Mouse (Mus musculus): ENCODE results near the gene Hes6.
A peak's percentile ranks its signal among the peaks of the same experiment; 100 is the strongest.

Gene Hes6

DNA sequence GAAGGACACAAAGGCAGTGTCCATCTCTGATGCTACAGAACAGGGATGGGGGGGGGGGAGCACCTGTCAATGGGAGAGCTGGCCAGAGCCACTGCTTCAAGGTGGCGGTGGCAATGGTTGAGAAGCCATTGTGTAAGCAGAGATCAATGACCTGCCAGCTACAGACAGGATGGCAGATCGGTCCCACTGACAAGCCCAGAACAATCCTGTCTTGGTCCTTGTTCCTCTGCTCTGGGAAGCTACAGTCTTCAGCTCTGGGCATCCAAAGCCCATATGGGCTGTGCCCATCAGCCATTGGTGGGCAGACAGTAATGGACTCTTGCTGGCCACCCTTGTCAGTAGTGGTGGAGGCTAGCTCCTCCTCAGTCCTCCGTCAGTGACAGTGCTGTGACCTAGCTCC lies 28.0 kb upstream of the Hes6 start:
- DNase-seq (ENCODE audit: low spot score) = no peak

DNA sequence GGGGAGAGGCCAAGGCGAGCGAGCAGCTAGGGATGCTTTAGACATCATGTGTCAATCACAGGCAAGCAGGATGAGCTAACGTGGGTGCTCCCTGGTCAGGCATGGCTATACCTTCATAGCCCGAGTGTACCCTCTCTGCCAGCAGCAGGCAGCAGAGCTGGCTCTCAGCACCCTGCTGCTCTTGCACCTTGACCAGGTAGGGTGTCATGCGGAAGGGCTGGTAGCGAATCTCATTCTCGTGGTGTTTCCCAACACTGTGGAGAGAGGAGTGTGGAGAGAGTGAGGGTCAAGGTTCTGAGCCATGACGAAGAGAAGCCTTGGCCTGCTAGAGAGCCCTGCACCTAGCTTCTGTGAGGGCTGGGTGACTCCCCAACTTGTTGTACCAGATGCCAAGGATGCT lies 25.9 kb upstream of the Hes6 start:
- DNase-seq (ENCODE audit: low spot score) = no peak

DNA sequence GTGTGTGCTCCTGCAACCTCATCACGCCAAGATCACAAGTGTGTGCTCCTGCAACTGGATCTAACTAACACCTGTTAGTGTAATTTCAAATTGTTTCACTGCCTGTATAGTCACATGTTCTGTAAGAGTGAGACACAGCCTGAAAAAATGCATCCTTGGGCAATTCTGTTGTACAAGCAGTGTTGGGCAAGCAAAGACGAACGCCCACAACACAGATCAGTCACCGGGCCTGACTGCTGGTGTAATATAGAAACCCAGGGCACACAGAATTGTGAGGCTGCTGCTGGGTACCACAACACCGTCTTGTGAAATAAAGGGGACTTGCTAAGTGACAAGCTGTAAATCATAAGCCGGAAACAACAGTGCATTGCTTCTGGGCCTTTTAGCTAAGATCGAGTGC lies 23.7 kb upstream of the Hes6 start:
- DNase-seq (ENCODE audit: low spot score) = no peak

DNA sequence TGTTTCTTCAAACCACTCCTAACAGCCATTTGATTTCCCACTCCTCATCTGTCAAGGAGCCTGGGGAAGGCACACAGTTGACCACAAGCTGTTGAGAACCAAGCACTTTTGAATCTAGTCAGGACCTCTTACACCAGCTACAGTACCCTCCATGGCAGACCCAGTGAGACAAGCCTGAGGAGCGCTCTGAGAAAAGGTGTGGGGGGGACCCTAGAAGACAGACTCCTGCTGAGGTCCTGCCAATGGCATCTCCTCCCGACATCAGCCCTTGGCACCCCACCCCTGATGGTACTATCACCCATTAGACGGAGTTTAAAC lies 23.2 kb upstream of the Hes6 start:
- DNase-seq (ENCODE audit: low spot score) = no peak

DNA sequence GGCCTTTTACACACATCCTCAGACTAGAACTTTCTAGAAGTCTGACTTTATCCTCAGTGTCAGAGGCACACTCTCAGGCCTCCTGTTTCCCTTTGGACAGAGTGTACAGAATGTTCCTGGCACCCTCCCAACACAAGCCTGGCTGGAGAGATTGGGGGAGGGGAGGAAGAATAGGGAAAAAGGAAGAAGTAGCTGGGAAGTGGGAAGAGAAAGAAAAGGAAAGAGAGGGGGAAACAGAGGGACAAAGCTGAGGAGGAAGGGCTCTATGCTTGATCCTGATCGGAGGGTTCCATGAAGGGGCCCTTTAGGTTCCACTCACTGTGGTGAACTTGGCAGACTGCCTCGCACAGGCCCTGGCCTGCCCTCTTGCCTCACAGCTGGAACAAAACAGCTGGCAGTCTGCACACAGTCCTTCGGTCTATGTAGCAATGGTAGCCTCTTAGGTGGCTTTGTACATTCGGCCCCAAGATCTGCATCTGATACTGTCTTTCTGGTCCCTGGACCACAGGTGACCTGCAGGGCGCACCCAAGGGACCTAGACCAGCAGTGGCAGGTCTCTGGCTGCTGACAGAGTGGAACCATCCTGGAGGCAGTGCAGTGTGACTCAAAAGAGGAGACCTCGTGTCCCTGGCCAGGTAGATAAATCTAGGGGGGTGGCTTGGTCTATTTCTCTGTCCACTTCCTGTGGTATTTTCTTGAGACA lies 22.7 kb upstream of the Hes6 start:
- DNase-seq (ENCODE audit: low spot score) = no peak

DNA sequence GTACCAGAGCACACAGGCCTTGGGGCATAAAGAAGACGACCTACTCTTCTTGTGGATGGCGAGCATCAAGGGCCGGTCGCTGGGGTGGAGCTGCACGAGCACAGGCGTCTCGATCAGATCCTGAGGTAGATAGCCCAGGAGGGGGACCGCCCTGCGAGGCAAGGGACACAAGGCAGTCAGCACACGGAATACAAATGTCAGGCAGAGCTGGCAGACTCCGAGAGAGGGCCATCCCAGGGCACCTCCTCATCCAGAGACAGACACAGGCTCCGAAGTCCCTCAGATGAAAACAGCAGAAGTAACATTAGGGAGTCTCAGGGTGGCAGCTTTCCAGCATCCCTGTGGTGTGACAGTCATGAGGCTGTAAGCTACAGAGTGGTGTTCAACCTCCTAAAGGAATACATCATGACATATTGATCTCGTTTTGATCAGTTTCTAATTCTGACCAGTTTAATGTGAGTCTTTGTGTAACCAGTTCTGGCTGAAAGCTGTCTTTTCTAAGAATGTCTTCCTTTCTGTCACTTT lies 21.8 kb upstream of the Hes6 start:
- no peak for DNase-seq (ENCODE audit: low spot score)

DNA sequence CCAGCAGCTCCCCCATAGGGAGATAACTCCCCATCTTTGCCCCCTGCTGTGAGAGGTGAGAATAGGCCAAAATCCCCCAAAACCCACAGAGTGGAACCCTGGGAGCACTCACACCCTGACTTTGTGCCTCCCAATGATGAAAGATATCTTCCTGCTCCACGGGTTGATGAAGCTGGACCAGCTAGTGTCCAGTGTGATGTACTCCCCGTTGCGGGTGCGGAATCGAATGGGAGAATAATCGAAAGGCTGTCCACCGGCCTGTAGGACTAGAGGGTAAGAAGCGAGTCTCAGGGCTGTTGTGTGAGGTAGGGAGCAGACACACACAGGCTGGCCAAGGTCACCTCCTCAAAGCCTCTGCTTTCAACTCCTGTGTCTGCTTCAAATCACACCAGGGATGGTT lies 21.1 kb upstream of the Hes6 start:
- no peak for DNase-seq (ENCODE audit: low spot score)

DNA sequence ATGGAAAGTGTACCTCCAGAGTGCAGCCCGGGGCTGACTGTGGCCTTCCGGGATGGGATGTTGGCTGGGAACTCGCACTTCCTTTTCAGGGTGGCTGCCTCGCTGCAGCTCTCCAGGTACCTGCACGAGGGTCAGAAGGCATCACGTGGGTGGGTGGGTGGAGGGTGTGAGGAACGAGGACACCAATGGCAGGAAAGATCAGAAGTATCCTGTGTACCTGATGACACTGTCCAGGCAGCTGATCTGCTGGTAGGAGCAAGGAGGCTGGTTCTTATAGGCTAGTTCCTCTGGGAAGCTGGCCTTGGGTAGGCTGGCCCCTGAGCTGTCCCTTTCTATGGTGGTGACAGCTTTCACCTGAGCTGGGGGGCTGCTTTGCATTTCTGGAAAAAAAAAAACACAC lies 16.9 kb upstream of the Hes6 start:
- DNase-seq (ENCODE audit: low spot score) = no peak

DNA sequence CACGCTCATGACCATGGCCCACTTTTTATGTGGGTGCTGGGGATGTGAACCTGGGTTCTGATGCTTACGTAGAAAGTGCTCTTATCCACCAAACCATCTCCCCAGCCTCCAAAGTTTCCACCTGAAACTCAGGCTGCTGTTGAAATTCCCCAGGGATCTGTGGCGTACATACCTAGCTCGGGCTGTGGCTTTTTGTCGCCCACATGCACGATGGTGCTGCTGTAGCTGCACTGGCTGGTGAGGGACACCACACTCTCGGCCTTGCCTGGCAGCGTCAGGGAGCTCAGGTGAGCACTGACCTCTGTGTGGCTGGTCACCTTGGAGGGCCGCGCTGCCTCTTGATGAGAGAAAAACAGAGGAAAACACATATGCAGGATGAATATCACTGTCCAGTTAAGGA lies 15.4 kb upstream of the Hes6 start:
- no peak for DNase-seq (ENCODE audit: low spot score)

DNA sequence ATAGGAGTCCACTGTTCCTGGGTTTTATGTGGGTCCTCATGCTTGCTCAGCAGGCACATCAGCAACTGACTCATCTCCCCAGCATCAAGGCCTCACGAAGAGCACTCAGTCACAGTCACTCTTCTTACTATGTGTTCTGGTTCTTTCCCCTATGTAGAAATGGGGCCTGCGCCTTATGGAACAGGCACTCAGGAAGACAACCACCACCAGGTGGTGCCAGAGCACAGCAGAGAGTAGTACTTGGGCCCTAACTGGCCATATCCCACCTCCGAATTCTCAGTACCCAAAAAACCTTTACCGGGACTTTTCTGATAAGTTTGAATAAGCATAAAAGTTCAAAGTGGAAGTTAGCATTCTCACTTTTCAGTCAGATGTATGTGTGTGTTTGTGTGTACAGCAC lies 14.8 kb upstream of the Hes6 start:
- no peak for DNase-seq (ENCODE audit: low spot score)

DNA sequence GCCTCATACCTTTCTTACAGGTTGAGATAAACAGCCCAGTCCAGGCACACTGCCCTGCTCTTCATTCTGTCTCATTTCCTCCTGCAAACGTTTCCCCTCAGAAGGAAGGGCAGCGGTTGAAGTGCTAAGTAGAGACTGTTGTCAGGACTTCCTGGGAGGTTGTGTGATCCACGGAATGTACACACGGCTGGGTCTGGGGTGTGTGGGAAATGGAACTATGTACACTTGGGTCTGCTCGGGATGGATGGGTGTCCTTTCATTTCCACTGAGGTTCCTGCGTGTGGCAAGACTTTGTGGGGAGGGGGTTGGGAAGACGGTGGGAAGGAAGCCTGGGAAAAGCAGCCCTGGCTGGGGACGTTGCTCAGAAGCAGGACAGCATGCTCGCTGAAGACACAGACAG lies 12.6 kb upstream of the Hes6 start:
- DNase-seq (ENCODE audit: low spot score) = no peak

DNA sequence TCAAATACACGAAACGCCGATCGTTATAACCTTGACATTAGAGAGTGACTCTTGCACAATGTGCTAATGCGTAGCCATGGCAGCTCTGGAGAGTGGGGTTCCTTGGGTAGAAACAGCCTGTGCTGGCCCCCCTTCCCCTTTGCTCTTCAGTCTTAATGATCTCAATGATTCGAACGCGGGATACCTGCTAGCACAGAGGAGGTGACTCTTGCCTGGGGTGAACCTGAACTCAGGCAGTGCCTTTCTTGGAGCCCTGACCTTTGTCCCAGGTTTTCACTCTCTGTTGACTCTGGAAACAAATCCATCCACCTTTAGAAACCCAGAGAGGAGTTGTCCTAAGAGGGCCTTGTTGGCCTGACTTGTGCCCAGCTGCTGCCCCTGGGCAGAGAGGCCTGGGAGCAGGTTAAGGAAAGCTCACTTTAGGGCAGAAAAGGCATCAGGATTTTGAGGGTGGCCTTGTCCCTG lies 6.8 kb upstream of the Hes6 start:
- DNase-seq (ENCODE audit: low spot score) = no peak

DNA sequence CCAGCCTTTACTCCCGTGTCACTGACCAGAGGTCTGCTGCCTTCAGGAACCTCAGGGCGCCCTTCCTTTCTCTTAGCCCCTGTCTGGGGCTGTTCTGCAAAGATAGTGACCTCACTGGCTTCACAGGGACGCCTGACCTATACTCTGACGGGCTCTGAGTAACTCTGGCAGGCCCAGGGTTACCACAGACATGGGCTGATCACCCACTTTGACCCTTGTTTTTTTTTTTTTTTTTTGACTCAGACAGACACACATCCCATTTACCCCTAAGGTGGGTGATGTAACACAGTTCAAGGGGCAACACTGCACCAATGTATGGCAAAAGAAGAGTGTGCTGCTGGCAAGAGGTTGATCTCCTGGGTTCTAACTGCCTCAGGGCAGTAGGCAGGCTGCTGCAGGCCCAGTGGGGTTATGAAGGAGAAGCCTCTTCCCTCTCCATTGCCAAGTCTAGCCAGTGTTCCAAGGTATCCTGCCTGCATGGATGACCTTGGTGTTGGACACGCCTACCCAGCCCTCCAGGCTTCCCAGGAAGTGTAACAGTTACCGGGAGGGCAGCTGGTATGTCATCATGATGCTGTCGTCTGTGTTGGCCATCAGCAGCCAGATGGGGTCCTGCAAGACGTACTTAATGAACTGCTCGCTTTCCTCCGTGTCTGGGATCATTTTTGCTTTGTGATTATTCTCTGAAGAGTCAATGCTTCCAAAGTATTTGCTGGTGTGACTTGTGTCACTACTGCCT lies 6.2 kb upstream of the Hes6 start:
- no peak for DNase-seq (ENCODE audit: low spot score)

DNA sequence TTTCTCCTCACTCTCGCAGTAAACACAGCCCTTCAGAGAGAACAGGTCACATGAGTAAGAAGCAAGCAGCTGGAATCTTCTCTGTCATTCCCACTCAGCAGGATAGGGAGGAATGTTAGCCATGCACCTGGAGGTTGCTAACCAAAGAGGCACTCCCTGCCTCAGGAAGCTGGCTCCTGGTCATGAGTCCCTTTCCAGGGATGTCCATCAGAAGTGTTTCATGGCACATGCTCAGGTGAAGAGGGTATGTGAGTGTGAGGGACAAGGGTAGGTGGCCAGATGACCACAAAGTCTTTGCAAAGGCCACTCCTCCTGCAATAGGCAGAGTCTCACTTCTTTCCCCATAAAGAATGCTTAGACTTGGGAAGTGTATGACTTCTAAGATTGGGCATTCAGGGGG lies 4.2 kb upstream of the Hes6 start:
- no peak for DNase-seq (ENCODE audit: low spot score)

DNA sequence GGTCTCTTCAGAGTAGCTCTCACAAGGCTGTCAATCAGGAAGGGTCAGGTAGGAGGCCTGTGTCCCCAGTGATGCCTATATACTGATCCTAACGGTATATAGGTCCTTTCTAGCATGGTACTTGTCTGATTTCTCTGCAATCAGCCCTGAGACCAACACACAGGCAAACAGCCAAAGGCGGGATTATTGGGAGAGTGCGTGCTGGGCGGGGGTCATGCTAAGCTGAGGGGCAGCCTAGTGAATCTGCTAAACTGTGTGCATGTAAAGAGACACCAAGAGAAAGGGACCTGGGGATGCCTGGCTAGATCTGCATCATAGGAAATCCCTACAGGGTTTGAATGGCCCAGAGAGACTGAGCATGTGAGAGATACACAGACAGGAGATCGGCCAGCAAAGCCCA lies 1.5 kb upstream of the Hes6 start:
- no peak for DNase-seq (ENCODE audit: low spot score)

DNA sequence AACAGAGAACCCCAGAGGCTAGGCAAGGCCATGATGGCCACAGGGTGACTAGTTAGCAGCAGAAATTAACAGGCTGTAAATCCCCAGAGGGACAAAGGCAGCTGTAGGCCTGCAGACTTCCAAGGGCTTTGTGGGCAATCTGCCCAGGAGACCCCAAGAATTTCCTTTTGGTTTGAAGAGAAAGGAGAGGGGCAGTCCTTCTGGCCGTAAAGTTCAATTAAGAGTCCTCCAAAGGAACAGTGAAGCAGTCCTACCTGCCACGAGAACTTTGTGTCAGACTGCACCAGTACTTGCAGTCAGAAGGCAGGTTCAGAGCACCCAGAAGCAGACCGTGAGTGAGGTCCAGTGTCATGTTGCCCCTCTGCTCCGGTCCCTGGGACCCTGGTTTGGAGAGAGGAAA lies 1.1 kb upstream of the Hes6 start:
- no peak for DNase-seq (ENCODE audit: low spot score)

DNA sequence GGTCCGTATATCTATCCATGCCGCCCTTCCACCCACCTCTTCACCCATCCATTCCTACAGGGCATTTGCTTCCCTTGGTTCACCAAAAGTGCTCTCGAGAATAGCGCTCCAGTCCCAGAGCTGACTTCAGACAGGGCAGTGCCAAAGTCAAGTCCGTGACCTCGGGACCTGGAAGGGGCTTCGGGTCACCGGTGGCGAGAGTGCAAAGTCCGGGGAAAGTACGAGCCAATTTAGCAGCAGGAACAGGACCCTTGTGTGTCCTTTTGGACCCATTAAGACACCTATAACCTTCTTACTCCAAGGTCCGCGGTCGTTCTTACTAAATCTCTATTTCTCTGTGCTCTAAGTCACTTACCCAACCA lies 321 bp downstream of the Hes6 start:
- no peak for DNase-seq (ENCODE audit: low spot score)

DNA sequence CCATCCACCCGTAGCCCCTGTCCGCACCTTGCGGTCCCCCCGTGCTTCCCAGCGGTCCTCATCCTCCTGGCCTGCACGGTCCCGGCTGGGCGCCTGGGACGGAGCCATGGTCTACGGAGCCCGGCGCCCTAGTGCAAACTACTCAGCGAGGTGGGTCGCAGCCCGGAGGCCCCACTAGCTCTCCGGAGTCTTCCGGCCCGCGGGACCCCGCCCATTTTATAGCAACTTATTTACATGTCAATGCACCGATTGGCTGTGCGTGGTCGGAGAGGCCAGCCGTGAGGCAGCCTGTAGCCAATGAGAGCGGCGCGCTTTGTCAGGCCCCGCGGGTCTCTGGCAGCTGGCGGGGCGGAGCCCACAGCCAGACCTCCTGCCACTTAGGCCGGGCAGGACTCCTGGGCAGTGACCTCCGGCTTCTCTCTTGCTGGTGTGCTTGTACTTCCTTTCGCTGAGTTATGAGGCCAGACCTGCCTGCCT lies 770 bp downstream of the Hes6 start:
- peak; percentile 69 for DNase-seq (ENCODE audit: low spot score)

DNA sequence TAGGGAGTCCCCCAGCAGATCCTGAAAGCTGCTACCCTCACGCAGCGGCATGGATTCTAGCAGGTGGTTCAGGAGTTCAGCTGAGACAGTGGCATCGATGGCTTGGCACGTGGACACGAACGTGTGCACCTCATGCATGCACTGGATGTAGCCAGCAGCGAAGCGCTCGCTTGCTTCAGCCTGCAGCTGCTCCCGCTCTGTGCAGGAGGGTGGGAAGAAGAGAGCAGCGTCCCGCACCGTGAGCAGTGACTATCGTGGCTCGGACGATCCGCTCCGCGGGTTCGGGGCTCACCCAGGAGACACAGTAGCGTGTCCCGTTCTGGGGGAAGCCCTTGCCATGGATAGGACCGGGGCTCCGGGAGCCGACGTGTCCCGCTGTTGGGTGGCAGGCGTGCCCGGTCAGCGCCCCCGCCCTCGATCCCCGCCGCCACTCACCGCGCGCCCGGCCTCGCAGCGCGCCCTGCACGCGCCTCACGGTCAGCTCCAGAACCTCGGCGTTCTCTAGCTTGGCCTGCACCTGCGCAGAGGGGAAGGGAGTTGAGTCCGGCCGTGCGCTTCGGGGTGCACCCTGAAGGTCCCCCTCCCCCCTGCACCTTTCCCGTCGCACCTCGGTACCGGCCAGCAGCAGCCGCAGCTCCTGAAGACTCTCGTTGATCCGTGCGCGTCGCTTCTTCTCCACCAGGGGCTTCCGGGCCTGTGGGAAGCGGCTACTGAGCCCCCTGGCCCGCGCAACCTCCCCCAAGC lies 1.4 kb downstream of the Hes6 start:
- no peak for DNase-seq (ENCODE audit: low spot score)

DNA sequence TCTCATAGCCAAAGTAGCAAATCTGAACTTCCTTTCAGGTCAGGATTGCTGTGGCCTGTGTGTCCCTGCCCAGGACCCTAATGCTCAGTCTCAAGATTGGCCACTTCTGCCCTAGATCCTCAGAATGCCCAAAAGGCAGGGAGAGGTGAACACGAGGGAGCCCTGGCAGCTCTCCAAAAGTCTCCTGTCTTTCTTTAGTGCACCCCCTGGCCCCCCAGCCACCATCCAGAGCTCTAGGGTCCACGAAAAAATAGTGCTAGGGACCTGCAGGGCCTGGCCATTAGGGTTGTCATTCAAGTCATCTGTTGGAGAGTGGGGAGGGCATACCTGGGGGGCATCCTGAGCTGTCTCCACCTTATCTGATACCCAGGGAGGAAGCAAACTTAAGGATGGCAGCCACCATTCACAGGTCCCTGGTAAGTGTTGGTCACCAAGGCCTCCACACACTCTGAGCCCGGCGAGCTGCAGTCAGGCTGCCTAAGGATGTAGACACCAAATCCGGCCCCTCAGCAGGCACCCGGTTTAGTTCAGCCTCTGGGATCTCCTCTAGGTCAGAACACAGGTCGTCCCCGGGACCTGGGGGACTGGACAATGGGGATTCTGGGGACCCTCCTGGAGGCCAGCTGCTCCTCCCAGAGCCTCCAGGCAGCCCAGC lies 2.1 kb downstream of the Hes6 start:
- no peak for DNase-seq (ENCODE audit: low spot score)

DNA sequence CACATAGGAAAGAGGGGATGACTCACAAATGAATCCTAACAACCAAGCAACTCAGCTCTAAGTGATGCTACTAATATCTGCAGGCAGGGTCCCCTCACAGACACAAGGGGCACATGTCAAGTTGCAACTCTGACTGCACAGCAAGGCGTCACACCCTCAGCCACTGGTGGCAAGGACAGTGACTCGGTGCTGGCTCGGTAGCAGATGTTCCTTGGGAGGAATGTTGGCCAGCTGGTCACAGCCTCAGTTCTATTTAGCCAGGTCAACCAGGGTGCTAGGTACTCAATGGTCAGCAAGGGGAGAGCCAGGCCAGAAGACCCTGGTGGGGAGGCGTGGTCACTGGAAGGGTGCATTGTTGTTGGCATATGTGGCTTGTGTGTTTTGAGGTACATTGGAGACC lies 6.0 kb downstream of the Hes6 start:
- no peak for DNase-seq (ENCODE audit: low spot score)

DNA sequence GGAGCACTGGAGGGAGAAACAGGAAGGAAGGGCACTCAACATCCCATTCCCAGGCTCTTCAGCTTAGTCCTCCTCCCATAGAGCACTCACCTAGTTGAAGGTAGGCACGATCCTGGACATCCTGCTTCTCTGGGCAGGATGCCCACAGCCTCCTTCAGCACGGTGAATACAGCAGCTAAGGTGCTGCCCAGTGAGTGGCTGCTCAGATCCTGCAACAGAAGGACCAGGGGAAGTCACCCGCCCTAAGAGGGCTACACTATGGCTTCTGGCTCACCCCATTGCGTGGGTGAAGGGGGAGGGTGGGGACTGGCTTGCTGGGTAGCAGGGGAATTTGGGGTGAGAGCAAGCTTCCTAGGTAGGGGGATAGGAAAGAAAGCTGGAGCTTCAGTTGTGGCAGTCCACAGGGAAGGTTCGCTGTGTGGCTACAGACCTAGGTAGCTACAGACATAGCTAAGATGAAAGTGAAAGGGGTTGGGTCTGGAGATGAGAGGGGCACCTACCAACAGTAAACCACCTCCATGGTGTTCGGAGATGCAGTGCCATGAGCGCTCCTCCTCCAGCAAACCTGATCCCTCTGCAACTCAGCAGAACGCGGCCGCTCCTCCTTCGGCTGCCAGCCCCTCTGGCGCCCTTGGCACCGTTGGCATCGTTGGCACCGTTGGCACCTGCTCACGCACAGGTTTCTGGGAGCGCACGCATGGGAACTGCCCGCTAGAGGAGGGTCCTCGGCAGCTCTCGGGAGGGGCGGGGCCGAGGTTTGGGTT lies 8.2 kb downstream of the Hes6 start:
- no peak for DNase-seq (ENCODE audit: low spot score)
